Mouse (Mus musculus) brain, embryonic 14.5 days (tissue): ENCODE measurements at regions not wholly inside any gene's neighbourhood (a gene's known extent, or its start where the extent isn't known, plus 50 kb on each side); places are given as distances from the start of the nearest gene placed in this dataset.

Experiments
- CTCF ChIP-seq: fragments of 200-500 bp; IDR thresholded peaks from 2 replicates; pipeline ENCODE4 v1.5.1; 2012; ENCODE audit warnings: inconsistent platforms, mild to moderate bottlenecking, moderate library complexity, borderline replicate concordance; ENCODE audit not compliant: insufficient read depth, insufficient read length; ENCODE audit errors: extremely low read depth
- POLR2A ChIP-seq: fragments of 200-500 bp; IDR thresholded peaks from 2 replicates; pipeline ENCODE4 v1.6.1; 2012; ENCODE audit warnings: mild to moderate bottlenecking, inconsistent platforms, borderline replicate concordance; ENCODE audit not compliant: poor library complexity, insufficient read depth, insufficient read length, severe bottlenecking; ENCODE audit errors: extremely low read depth

DNA sequence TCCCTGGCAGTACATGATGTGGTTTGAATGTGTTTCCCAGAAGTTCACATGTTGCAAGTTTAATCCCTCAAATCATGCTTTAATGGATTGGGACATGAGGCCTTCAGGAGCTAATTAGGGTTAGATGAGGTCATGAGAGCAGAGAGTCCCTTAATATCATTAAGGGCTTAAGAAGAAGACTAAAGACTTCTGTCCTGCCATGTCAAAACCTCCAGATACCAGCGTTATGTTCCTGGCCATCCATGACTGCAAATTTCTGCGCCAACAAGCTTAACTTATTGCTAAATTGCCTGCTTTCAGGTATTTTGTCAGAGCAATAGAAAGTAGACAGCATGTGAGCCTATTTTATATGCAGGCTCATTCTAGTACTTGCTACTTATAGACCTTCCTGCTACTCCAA, 282.1 kb upstream of the Cdyl start:
- TF ChIP-seq CTCF: no peak
- no peak for TF ChIP-seq POLR2A
